In genomic region chr11:54815659-54816058, GRCm38 (mm10) we compare ENCODE assay signal across 16 mouse cellular contexts.
"Had no signal": no experiment of that assay in that cellular context is flagged by ENCODE, and none has a peak within 500 bp of the region (broad histone marks: within the 10 kb centered on the region; RNA-seq: fewer than 3 reads in every experiment).

No protein-coding gene starts in this region.

- H3K27me3 ChIP-seq: neural tube, embryonic 13.5 days; neural tube, embryonic 15.5 days; stomach, embryonic 15.5 days had no signal

- H3K4me2 ChIP-seq: neural tube, embryonic 13.5 days; neural tube, embryonic 15.5 days; stomach, embryonic 15.5 days had no signal

- H3K9me3 ChIP-seq: neural tube, embryonic 13.5 days; neural tube, embryonic 15.5 days; stomach, embryonic 15.5 days had no signal

- DNase-seq: retina, postnatal 1 day; right cerebral cortex, adult 18-20 months; right cerebral cortex, postnatal 14 days; right cerebral cortex, postnatal 25 days; right cerebral cortex, postnatal 4 days; spleen, adult 18-20 months; thymus, adult 18-20 months; thymus, adult 2 months; thymus, postnatal 14 days; thymus, postnatal 25 days; thymus, postnatal 36 days; thymus, postnatal 4 days had no signal

- H3K4me3 ChIP-seq: neural tube, embryonic 13.5 days; neural tube, embryonic 15.5 days; stomach, embryonic 15.5 days had no signal

- H3K4me1 ChIP-seq: stomach, embryonic 15.5 days had no signal

- H3K27ac ChIP-seq: neural tube, embryonic 13.5 days; neural tube, embryonic 15.5 days; stomach, embryonic 15.5 days; stomach, postnatal 0 days had no signal

- H3K36me3 ChIP-seq: neural tube, embryonic 13.5 days; neural tube, embryonic 15.5 days; stomach, embryonic 15.5 days had no signal

- H3K9ac ChIP-seq: neural tube, embryonic 13.5 days; neural tube, embryonic 15.5 days; stomach, embryonic 15.5 days had no signal
